Mouse (Mus musculus): ENCODE results near the gene Ppp1r13l. TPM values are rescaled to one million over a fixed set of nuclear protein-coding genes. Genes with fewer than 3 reads are reported as not detected.

The Ppp1r13l gene
- total RNA-seq, 1 experiment: 5.3 TPM

DNA sequence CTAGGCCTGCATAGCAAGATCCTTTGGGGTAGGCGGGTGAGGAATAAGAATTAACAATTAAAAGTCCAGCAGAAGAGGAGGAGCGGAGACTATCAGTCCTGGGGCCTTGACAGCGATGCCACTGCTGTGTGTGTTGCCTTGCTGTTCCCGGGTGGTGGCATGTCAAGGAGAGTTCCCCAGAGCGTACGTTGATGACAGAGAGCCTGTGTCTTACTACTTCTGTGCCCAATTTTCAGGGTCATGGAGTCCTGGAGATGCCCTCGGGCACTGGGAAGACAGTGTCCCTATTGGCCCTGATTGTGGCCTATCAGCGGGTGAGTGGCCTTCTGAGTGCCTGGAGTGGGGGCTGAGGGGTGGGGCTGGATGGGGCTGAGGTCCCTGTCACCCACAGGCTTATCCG, 24.2 kb downstream of the Ppp1r13l start:
- Histone ChIP-seq H3K4me1 (ENCODE audit: control insufficient read depth in 2 of 2, insufficient read depth in 2 of 2, low read length in 2 of 2, poor library complexity in 1 of 2) (peaks cover 0 to 2% of the 10 kb centered on the region in 2 experiments; a peak in 1 of 4 replicates), H3K36me3 (ENCODE audit: control insufficient read depth, insufficient read depth, low read length, poor library complexity, severe bottlenecking) (peaks cover 37% of the 10 kb centered on the region), H3K9ac (ENCODE audit: insufficient read depth, low read depth, low read length, poor library complexity, severe bottlenecking) (no peak overlapping the region), H3K9me3 (ENCODE audit: control insufficient read depth, insufficient read depth, low read depth, low read length) (no peaks in the 10 kb centered on the region), H3K27ac (ENCODE audit: insufficient read depth, low read depth, low read length, poor library complexity, severe bottlenecking) (no peak overlapping the region), H3K4me3 (ENCODE audit: insufficient read depth in 1 of 2, low read depth in 1 of 2, low read length in 2 of 2, poor library complexity in 1 of 2, severe bottlenecking in 1 of 2) (no peak overlapping the region)
- DNase-seq (ENCODE audit: low read depth, low spot score): no peak
- TF ChIP-seq HCFC1 (IDR thresholded peaks at IDR 0.05; ENCODE audit: borderline replicate concordance, insufficient read depth, low read length) (no peak), CHD2 (IDR thresholded peaks at IDR 0.05; ENCODE audit: low read depth, low read length) (no peak), ZNF384 (IDR thresholded peaks at IDR 0.05; ENCODE audit: low read depth, low read length) (no peak), MAFK (IDR thresholded peaks at IDR 0.05; ENCODE audit: insufficient read depth, low read depth, low read length) (no peak), ZC3H11A (IDR thresholded peaks at IDR 0.05; ENCODE audit: borderline replicate concordance, low read depth, low read length) (no peak)
- in situ Hi-C loops (cut with MboI; ENCODE audit: low sequenced_read_pairs in 2 of 2, unreplicated experiment in 2 of 2): no loop called here

- TF ChIP-seq ZNF384 (IDR thresholded peaks at IDR 0.05; ENCODE audit: low read depth, low read length) (no peak), CHD2 (IDR thresholded peaks at IDR 0.05; ENCODE audit: low read depth, low read length) (no peak), MAFK (IDR thresholded peaks at IDR 0.05; ENCODE audit: insufficient read depth, low read depth, low read length) (no peak), HCFC1 (IDR thresholded peaks at IDR 0.05; ENCODE audit: borderline replicate concordance, insufficient read depth, low read length) (no peak), ZC3H11A (IDR thresholded peaks at IDR 0.05; ENCODE audit: borderline replicate concordance, low read depth, low read length) (no peak)
- DNase-seq (ENCODE audit: low read depth, low spot score): no peak
- no peak overlapping the region for H3K27ac ChIP-seq (ENCODE audit: insufficient read depth, low read depth, low read length, poor library complexity, severe bottlenecking)
- peaks cover 74% of the 10 kb centered on the region for H3K36me3 ChIP-seq (ENCODE audit: control insufficient read depth, insufficient read depth, low read length, poor library complexity, severe bottlenecking)
- no peaks in the 10 kb centered on the region for H3K9me3 ChIP-seq (ENCODE audit: control insufficient read depth, insufficient read depth, low read depth, low read length)
- peaks cover 0 to 2% of the 10 kb centered on the region in 2 experiments; a peak in 1 of 4 replicates for H3K4me1 ChIP-seq (ENCODE audit: control insufficient read depth in 2 of 2, insufficient read depth in 2 of 2, low read length in 2 of 2, poor library complexity in 1 of 2)
- no peak overlapping the region for H3K9ac ChIP-seq (ENCODE audit: insufficient read depth, low read depth, low read length, poor library complexity, severe bottlenecking)
- H3K4me3 ChIP-seq (ENCODE audit: insufficient read depth in 1 of 2, low read depth in 1 of 2, low read length in 2 of 2, poor library complexity in 1 of 2, severe bottlenecking in 1 of 2): no peak overlapping the region
- in situ Hi-C loops (cut with MboI; ENCODE audit: low sequenced_read_pairs in 2 of 2, unreplicated experiment in 2 of 2): no loop called here
These were observed 29.3 kb downstream of the Ppp1r13l start for GRCm38 (mm10) chr7:19388699-19389413.

DNA sequence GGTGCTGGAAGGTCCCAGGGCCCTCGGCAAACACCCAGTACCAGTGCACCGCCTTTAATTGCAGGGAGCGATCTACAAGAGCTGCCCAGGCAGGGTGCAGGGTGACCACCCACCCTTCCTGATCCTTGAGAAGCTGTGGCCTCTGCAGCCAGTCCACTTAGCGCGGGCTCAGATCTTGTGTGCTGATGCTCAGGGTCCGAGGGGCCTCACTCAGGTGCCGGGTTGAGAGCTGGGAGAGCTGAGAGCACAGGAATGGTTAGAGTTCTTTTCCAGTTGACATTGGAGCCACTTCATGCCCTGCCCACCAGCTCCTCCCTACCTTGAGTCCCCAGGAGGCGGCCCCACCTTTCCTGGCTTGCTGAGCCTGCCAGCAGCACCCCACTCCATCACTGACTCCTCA, 34.9 kb downstream of the Ppp1r13l start:
- in situ Hi-C loops (cut with MboI; ENCODE audit: low sequenced_read_pairs in 2 of 2, unreplicated experiment in 2 of 2): no loop called here
- peaks cover 58% of the 10 kb centered on the region for H3K36me3 ChIP-seq (ENCODE audit: control insufficient read depth, insufficient read depth, low read length, poor library complexity, severe bottlenecking)
- no peak for TF ChIP-seq MAFK (IDR thresholded peaks at IDR 0.05; ENCODE audit: insufficient read depth, low read depth, low read length)
- no peak for TF ChIP-seq ZC3H11A (IDR thresholded peaks at IDR 0.05; ENCODE audit: borderline replicate concordance, low read depth, low read length)
- TF ChIP-seq CHD2 (IDR thresholded peaks at IDR 0.05; ENCODE audit: low read depth, low read length): no peak
- no peak for TF ChIP-seq ZNF384 (IDR thresholded peaks at IDR 0.05; ENCODE audit: low read depth, low read length)
- no peak for TF ChIP-seq HCFC1 (IDR thresholded peaks at IDR 0.05; ENCODE audit: borderline replicate concordance, insufficient read depth, low read length)
- DNase-seq (ENCODE audit: low read depth, low spot score): no peak
- H3K4me3 ChIP-seq (ENCODE audit: insufficient read depth in 1 of 2, low read depth in 1 of 2, low read length in 2 of 2, poor library complexity in 1 of 2, severe bottlenecking in 1 of 2): no peak overlapping the region
- no peak overlapping the region for H3K9ac ChIP-seq (ENCODE audit: insufficient read depth, low read depth, low read length, poor library complexity, severe bottlenecking)
- H3K27ac ChIP-seq (ENCODE audit: insufficient read depth, low read depth, low read length, poor library complexity, severe bottlenecking): no peak overlapping the region
- peaks cover 0 to 13% of the 10 kb centered on the region in 2 experiments; a peak in 2 of 4 replicates for H3K4me1 ChIP-seq (ENCODE audit: control insufficient read depth in 2 of 2, insufficient read depth in 2 of 2, low read length in 2 of 2, poor library complexity in 1 of 2)
- H3K9me3 ChIP-seq (ENCODE audit: control insufficient read depth, insufficient read depth, low read depth, low read length): no peaks in the 10 kb centered on the region

GRCm38 (mm10) chr7:19399496-19400280, 40.1 kb downstream of the Ppp1r13l start:
- Histone ChIP-seq H3K9ac (ENCODE audit: insufficient read depth, low read depth, low read length, poor library complexity, severe bottlenecking) (peak overlapping the region; percentile 57), H3K4me3 (ENCODE audit: insufficient read depth in 1 of 2, low read depth in 1 of 2, low read length in 2 of 2, poor library complexity in 1 of 2, severe bottlenecking in 1 of 2) (peak overlapping the region; percentile 60 to 70), H3K36me3 (ENCODE audit: control insufficient read depth, insufficient read depth, low read length, poor library complexity, severe bottlenecking) (peaks cover 19% of the 10 kb centered on the region), H3K4me1 (ENCODE audit: control insufficient read depth in 2 of 2, insufficient read depth in 2 of 2, low read length in 2 of 2, poor library complexity in 1 of 2) (peaks cover 4 to 14% of the 10 kb centered on the region in 2 experiments; a peak in 2 of 4 replicates), H3K27ac (ENCODE audit: insufficient read depth, low read depth, low read length, poor library complexity, severe bottlenecking) (peak overlapping the region; percentile 8; the same call in 1 of the 2 replicates), H3K9me3 (ENCODE audit: control insufficient read depth, insufficient read depth, low read depth, low read length) (no peaks in the 10 kb centered on the region)
- DNase-seq (ENCODE audit: low read depth, low spot score): no peak
- TF ChIP-seq ZNF384 (IDR thresholded peaks at IDR 0.05; ENCODE audit: low read depth, low read length): no peak
- TF ChIP-seq MAFK (IDR thresholded peaks at IDR 0.05; ENCODE audit: insufficient read depth, low read depth, low read length): no peak
- in situ Hi-C loops (cut with MboI; ENCODE audit: low sequenced_read_pairs in 2 of 2, unreplicated experiment in 2 of 2): no loop called here
